ENCODE assay signal across 10 mouse cellular contexts in genomic region chr7:44638663-44639062, GRCm38 (mm10). TPM values are rescaled to one million over a fixed set of nuclear protein-coding genes. Genes with fewer than 3 reads are reported as not detected.
DNase-seq lines count a peak whose midpoint lies in the region; ATAC-seq lines count a peak whose summit lies in the region.
"Had no signal": no experiment of that assay in that cellular context is flagged by ENCODE, and none has a peak within 500 bp of the region (broad histone marks: within the 10 kb centered on the region; RNA-seq: fewer than 3 reads in every experiment).

No protein-coding gene starts in this region.

- 2% methylated on average over 16 of the region's 16 CpGs for WGBS in neural tube, embryonic 11.5 days
- WGBS in embryonic facial prominence, embryonic 14.5 days: 0% methylated on average over 14 of the region's 16 CpGs
- WGBS in limb, embryonic 12.5 days: 3% methylated on average over 16 of the region's 16 CpGs
- whole genome bisulfite sequencing in stomach, embryonic 16.5 days: 9% methylated on average over 16 of the region's 16 CpGs

- peak overlapping the region; percentile 20 for H3K4me2 ChIP-seq in neural tube, embryonic 11.5 days (ENCODE audit: low read depth)
- H3K4me2 ChIP-seq in embryonic facial prominence, embryonic 14.5 days (ENCODE audit: low read depth, low read length): 0 out of 2 replicates have a peak overlapping the region, but pooled peaks have one; percentile 12
- H3K4me2 ChIP-seq in limb, embryonic 12.5 days: peak overlapping the region; percentile 37
- no peak overlapping the region for H3K4me2 ChIP-seq in stomach, embryonic 16.5 days (ENCODE audit: low read depth, low read length)

- ATAC-seq in neural tube, embryonic 11.5 days (ENCODE audit: insufficient read depth, low FRiP score, low TSS enrichment): no peak
- ATAC-seq in embryonic facial prominence, embryonic 14.5 days (ENCODE audit: low read depth): no peak
- ATAC-seq in limb, embryonic 12.5 days (ENCODE audit: insufficient number of reproducible peaks, insufficient read depth, low FRiP score, low TSS enrichment, low read depth): no peak
- ATAC-seq in stomach, embryonic 16.5 days (ENCODE audit: insufficient read depth, low FRiP score): 0 out of 2 replicates have a peak, but pooled peaks have one; percentile 12

- no peak overlapping the region for H3K9ac ChIP-seq in neural tube, embryonic 11.5 days (ENCODE audit: low read length)
- H3K9ac ChIP-seq in embryonic facial prominence, embryonic 14.5 days (ENCODE audit: low read depth, low read length): no peak overlapping the region
- H3K9ac ChIP-seq in limb, embryonic 12.5 days (replicated peaks): no peak overlapping the region
- H3K9ac ChIP-seq in stomach, embryonic 16.5 days (ENCODE audit: low read length): no peak overlapping the region

- no peak overlapping the region for H3K27ac ChIP-seq in neural tube, embryonic 11.5 days (ENCODE audit: low read depth, low read length)
- no peak overlapping the region for H3K27ac ChIP-seq in embryonic facial prominence, embryonic 14.5 days (replicated peaks; ENCODE audit: low read depth, low read length)
- no peak overlapping the region for H3K27ac ChIP-seq in limb, embryonic 12.5 days
- H3K27ac ChIP-seq in stomach, embryonic 16.5 days (ENCODE audit: low read length): no peak overlapping the region
- H3K27ac ChIP-seq: macrophage had no signal

- H3K4me3 ChIP-seq in neural tube, embryonic 11.5 days (ENCODE audit: low read depth, low read length): peak overlapping the region; percentile 11; the same call in 1 of the 2 replicates
- H3K4me3 ChIP-seq in embryonic facial prominence, embryonic 14.5 days (ENCODE audit: low read depth, low read length): no peak overlapping the region
- H3K4me3 ChIP-seq in limb, embryonic 12.5 days (replicated peaks): no peak overlapping the region
- no peak overlapping the region for H3K4me3 ChIP-seq in stomach, embryonic 16.5 days (replicated peaks; ENCODE audit: low read length)

- DNase-seq in neural tube, embryonic 11.5 days (ENCODE audit: low spot score): no peak
- no peak for DNase-seq in neural tube, embryonic 10.5 days (ENCODE audit: extremely low spot score, low spot score)
- no peak for DNase-seq in embryonic facial prominence, embryonic 14.5 days (ENCODE audit: low spot score)
- no peak for DNase-seq in layer of hippocampus, adult 18-20 months (ENCODE audit: low spot score in 2 of 2)
- DNase-seq in right cerebral cortex, postnatal 14 days: no peak
- DNase-seq: cerebellum, postnatal 25 days; kidney, postnatal 14 days had no signal

- H3K4me1 ChIP-seq in neural tube, embryonic 11.5 days (ENCODE audit: control insufficient read depth, insufficient read depth, low read length): no peaks in the 10 kb centered on the region
- H3K4me1 ChIP-seq in embryonic facial prominence, embryonic 14.5 days (ENCODE audit: control insufficient read depth, insufficient read depth, low read length): no peaks in the 10 kb centered on the region
- 0 out of 2 replicates have a peak, but pooled peaks cover 4% of the 10 kb centered on the region for H3K4me1 ChIP-seq in limb, embryonic 12.5 days (replicated peaks)
- no peaks in the 10 kb centered on the region for H3K4me1 ChIP-seq in stomach, embryonic 16.5 days (ENCODE audit: control insufficient read depth, insufficient read depth, low read length)

- H3K9me3 ChIP-seq in neural tube, embryonic 11.5 days (ENCODE audit: control insufficient read depth, low read length): no peaks in the 10 kb centered on the region
- no peaks in the 10 kb centered on the region for H3K9me3 ChIP-seq in embryonic facial prominence, embryonic 14.5 days (ENCODE audit: control insufficient read depth, low read length)
- H3K9me3 ChIP-seq in limb, embryonic 12.5 days: peaks cover 5% of the 10 kb centered on the region
- H3K9me3 ChIP-seq in stomach, embryonic 16.5 days (replicated peaks; ENCODE audit: control insufficient read depth, low read length): no peaks in the 10 kb centered on the region

- peaks cover 36% of the 10 kb centered on the region for H3K27me3 ChIP-seq in neural tube, embryonic 11.5 days (ENCODE audit: control insufficient read depth, insufficient read depth, low read length)
- H3K27me3 ChIP-seq in embryonic facial prominence, embryonic 14.5 days (replicated peaks; ENCODE audit: control insufficient read depth, insufficient read depth, low read length): peaks cover 38% of the 10 kb centered on the region
- peaks cover 96% of the 10 kb centered on the region for H3K27me3 ChIP-seq in limb, embryonic 12.5 days
- H3K27me3 ChIP-seq in stomach, embryonic 16.5 days (ENCODE audit: control insufficient read depth, insufficient read depth, low read length): peaks cover 17% of the 10 kb centered on the region

- no peaks in the 10 kb centered on the region for H3K36me3 ChIP-seq in neural tube, embryonic 11.5 days (ENCODE audit: control insufficient read depth, insufficient read depth, low read length)
- no peaks in the 10 kb centered on the region for H3K36me3 ChIP-seq in embryonic facial prominence, embryonic 14.5 days (ENCODE audit: control insufficient read depth, insufficient read depth, low read length)
- no peaks in the 10 kb centered on the region for H3K36me3 ChIP-seq in limb, embryonic 12.5 days
- H3K36me3 ChIP-seq in stomach, embryonic 16.5 days (ENCODE audit: control insufficient read depth, insufficient read depth, low read length): no peaks in the 10 kb centered on the region

RNA-seq across cellular contexts. Expression of gene Myh14, which starts 32.0 kb away (rescaled TPM):
- polyA plus RNA-seq in neural tube, embryonic 11.5 days (2014; fragmentation: Nextera tagmentation; extraction: Ambion mirVana): 2.2 and 2.5 TPM in 2 replicates
- polyA plus RNA-seq in embryonic facial prominence, embryonic 14.5 days (2014; fragmentation: Nextera tagmentation; extraction: Ambion mirVana): 13.6 and 13.8 TPM in 2 replicates
- polyA plus RNA-seq in limb, embryonic 12.5 days (2016; fragmentation: Nextera tagmentation; extraction: Ambion mirVana): 3.2 and 4.2 TPM in 2 replicates
- polyA plus RNA-seq in stomach, embryonic 16.5 days (2015; fragmentation: Nextera tagmentation; extraction: Ambion mirVana): 17.5 and 20.5 TPM in 2 replicates
- total RNA-seq in layer of hippocampus, adult 18-20 months (2021): 10 to 100 TPM; 31.4 to 33.4 TPM
- polyA plus RNA-seq: macrophage had no signal

RNA-seq across cellular contexts. Expression of gene Kcnc3, which starts 48.2 kb away (rescaled TPM):
- polyA plus RNA-seq in neural tube, embryonic 11.5 days (2014; fragmentation: Nextera tagmentation; extraction: Ambion mirVana): 0.92 and 1.7 TPM in 2 replicates
- 0.49 and 0.67 TPM in 2 replicates for polyA plus RNA-seq in embryonic facial prominence, embryonic 14.5 days (2014; fragmentation: Nextera tagmentation; extraction: Ambion mirVana)
- 0.37 and 0.49 TPM in 2 replicates for polyA plus RNA-seq in limb, embryonic 12.5 days (2016; fragmentation: Nextera tagmentation; extraction: Ambion mirVana)
- polyA plus RNA-seq in stomach, embryonic 16.5 days (2015; fragmentation: Nextera tagmentation; extraction: Ambion mirVana): 0.16 and 0.26 TPM in 2 replicates
- 100 to 1,000 TPM; 164 to 170 TPM for total RNA-seq in layer of hippocampus, adult 18-20 months (2021)
